Comparison of ENCODE assay signal across 8 mouse cellular contexts in genomic region chr5:117313909-117314308, GRCm38 (mm10). TPM values are rescaled to one million over a fixed set of nuclear protein-coding genes. Genes with fewer than 3 reads are reported as not detected.
DNase-seq lines count a peak whose midpoint lies in the region; ATAC-seq lines count a peak whose summit lies in the region.

No protein-coding gene starts in this region.

- WGBS in heart, embryonic 14.5 days, result 33% methylated on average over 10 of the region's 10 CpGs
- WGBS in hindbrain, embryonic 15.5 days, result 47% methylated on average over 10 of the region's 10 CpGs
- WGBS in midbrain, embryonic 12.5 days, result 49% methylated on average over 10 of the region's 10 CpGs

- H3K4me2 ChIP-seq in heart, embryonic 14.5 days (ENCODE audit: low read length), result peak overlapping the region; percentile 61
- H3K4me2 ChIP-seq in hindbrain, embryonic 15.5 days, result peak overlapping the region; percentile 35; the same call in 1 of the 2 replicates
- peak overlapping the region; percentile 31 for H3K4me2 ChIP-seq in midbrain, embryonic 12.5 days (replicated peaks)

- no peaks in the 10 kb centered on the region for H3K9me3 ChIP-seq in heart, embryonic 14.5 days (ENCODE audit: control insufficient read depth, low read length)
- no peaks in the 10 kb centered on the region for H3K9me3 ChIP-seq in hindbrain, embryonic 15.5 days
- no peaks in the 10 kb centered on the region for H3K9me3 ChIP-seq in midbrain, embryonic 12.5 days

- H3K9ac ChIP-seq in heart, embryonic 14.5 days (ENCODE audit: low read length), result peak overlapping the region; percentile 31; the same call in 1 of the 2 replicates
- no peak overlapping the region for H3K9ac ChIP-seq in hindbrain, embryonic 15.5 days
- no peak overlapping the region for H3K9ac ChIP-seq in midbrain, embryonic 12.5 days (replicated peaks)

- H3K4me1 ChIP-seq in heart, embryonic 14.5 days (ENCODE audit: control insufficient read depth in 2 of 2, insufficient read depth in 2 of 2, low read length in 2 of 2), result peaks cover 10 to 20% of the 10 kb centered on the region in 2 experiments
- H3K4me1 ChIP-seq in hindbrain, embryonic 15.5 days (replicated peaks), result peaks cover 11% of the 10 kb centered on the region
- peaks cover 16% of the 10 kb centered on the region for H3K4me1 ChIP-seq in midbrain, embryonic 12.5 days

- H3K4me3 ChIP-seq in heart, embryonic 14.5 days (ENCODE audit: control insufficient read depth in 1 of 2, insufficient read depth in 1 of 2, low read depth in 1 of 2, low read length in 2 of 2), result peak overlapping the region; percentile 28 to 29
- H3K4me3 ChIP-seq in hindbrain, embryonic 15.5 days, result 0 out of 2 replicates have a peak overlapping the region, but pooled peaks have one; percentile 5
- no peak overlapping the region for H3K4me3 ChIP-seq in midbrain, embryonic 12.5 days

- no peak overlapping the region for H3K27ac ChIP-seq in heart, embryonic 14.5 days (replicated peaks in 1 of 2; ENCODE audit: control insufficient read depth in 1 of 2, insufficient read depth in 1 of 2, low read depth in 2 of 2, low read length in 2 of 2)
- no peak overlapping the region for H3K27ac ChIP-seq in hindbrain, embryonic 15.5 days (replicated peaks)
- no peak overlapping the region for H3K27ac ChIP-seq in midbrain, embryonic 12.5 days (replicated peaks)

- H3K27me3 ChIP-seq in heart, embryonic 14.5 days (ENCODE audit: control insufficient read depth, insufficient read depth, low read length), result no peaks in the 10 kb centered on the region
- H3K27me3 ChIP-seq in hindbrain, embryonic 15.5 days, result peaks cover 14% of the 10 kb centered on the region; the same call in 1 of the 2 replicates
- peaks cover 39% of the 10 kb centered on the region for H3K27me3 ChIP-seq in midbrain, embryonic 12.5 days

- ATAC-seq in heart, embryonic 14.5 days (ENCODE audit: insufficient number of reproducible peaks, insufficient read depth, low FRiP score, low read depth), result no peak
- no peak for ATAC-seq in hindbrain, embryonic 15.5 days (ENCODE audit: low FRiP score, low read depth)
- ATAC-seq in midbrain, embryonic 12.5 days (ENCODE audit: low FRiP score, low read depth), result no peak

- DNase-seq in heart, adult 8-10 months (ENCODE audit: low spot score), result no peak
- peak; percentile 38 to 52 for DNase-seq in adrenal gland, postnatal 36 days
- DNase-seq in thymus, postnatal 4 days, result no peak
- DNase-seq in frontal cortex, postnatal 36 days (ENCODE audit: low spot score in 2 of 2), result no peak
- DNase-seq in frontal cortex, postnatal 10 days (ENCODE audit: low spot score in 2 of 2), result no peak

- no peaks in the 10 kb centered on the region for H3K36me3 ChIP-seq in heart, embryonic 14.5 days (ENCODE audit: control insufficient read depth, insufficient read depth, low read length)
- H3K36me3 ChIP-seq in hindbrain, embryonic 15.5 days, result no peaks in the 10 kb centered on the region
- H3K36me3 ChIP-seq in midbrain, embryonic 12.5 days, result no peaks in the 10 kb centered on the region

RNA-seq across cellular contexts. Expression of gene Vsig10, which starts 5.0 kb away (rescaled TPM):
- polyA plus RNA-seq in heart, embryonic 14.5 days (2014; fragmentation: Nextera tagmentation; extraction: Ambion mirVana), result 3.9 and 6.6 TPM in 2 replicates
- total RNA-seq in heart, adult 8-10 months (2022), result 1 to 10 TPM; 5.0 to 7.0 (median 6.3) TPM
- total RNA-seq in adrenal gland, postnatal 36 days (2021), result 10 to 100 TPM; 16.3 to 23.0 TPM
- 1.3 and 2.4 TPM in 2 replicates for polyA plus RNA-seq in hindbrain, embryonic 15.5 days (2015; fragmentation: Nextera tagmentation; extraction: Ambion mirVana)
- 3.1 and 4.7 TPM in 2 replicates for polyA plus RNA-seq in midbrain, embryonic 12.5 days (2016; fragmentation: Nextera tagmentation; extraction: Ambion mirVana)

RNA-seq across cellular contexts. Expression of gene Pebp1, which starts 26.5 kb away (rescaled TPM):
- 634 and 638 TPM in 2 replicates for polyA plus RNA-seq in heart, embryonic 14.5 days (2014; fragmentation: Nextera tagmentation; extraction: Ambion mirVana)
- 100 to 1,000 TPM; 440 to 578 (median 532) TPM for total RNA-seq in heart, adult 8-10 months (2022)
- total RNA-seq in adrenal gland, postnatal 36 days (2021), result 1,000 to 10,000 TPM; 1,300 to 1,490 TPM
- polyA plus RNA-seq in hindbrain, embryonic 15.5 days (2015; fragmentation: Nextera tagmentation; extraction: Ambion mirVana), result 1,065 and 1,090 TPM in 2 replicates
- 797 and 825 TPM in 2 replicates for polyA plus RNA-seq in midbrain, embryonic 12.5 days (2016; fragmentation: Nextera tagmentation; extraction: Ambion mirVana)

RNA-seq across cellular contexts. Expression of gene Wsb2, which starts 43.2 kb away (rescaled TPM):
- polyA plus RNA-seq in heart, embryonic 14.5 days (2014; fragmentation: Nextera tagmentation; extraction: Ambion mirVana), result 92.6 and 97.5 TPM in 2 replicates
- total RNA-seq in heart, adult 8-10 months (2022), result 100 to 1,000 TPM in 3 of 4 experiments, 10 to 100 TPM in 1; 87.1 to 122 (median 111) TPM
- 100 to 1,000 TPM; 134 to 135 TPM for total RNA-seq in adrenal gland, postnatal 36 days (2021)
- polyA plus RNA-seq in hindbrain, embryonic 15.5 days (2015; fragmentation: Nextera tagmentation; extraction: Ambion mirVana), result 288 and 310 TPM in 2 replicates
- 113 and 114 TPM in 2 replicates for polyA plus RNA-seq in midbrain, embryonic 12.5 days (2016; fragmentation: Nextera tagmentation; extraction: Ambion mirVana)

Comparison
In these comparisons a context has a peak if more than half of its experiments do, and no peak if none do; other contexts are left out.
1. DNase-seq: peak in adrenal gland, postnatal 36 days (2 of 2); none in heart, adult 8-10 months (single experiment), thymus, postnatal 4 days (single experiment), frontal cortex, postnatal 36 days (0 of 2) and frontal cortex, postnatal 10 days (0 of 2).
2. Peak in every context shown above with its lines, with median percentiles within 50 percentile points of each other: H3K4me2 ChIP-seq.